Mouse (Mus musculus) common myeloid progenitor, adult 5-6 weeks (primary cell): ENCODE data around the gene Pi4k2a. TPM values are rescaled to one million over a fixed set of nuclear protein-coding genes. Genes with fewer than 3 reads are reported as not detected.
A peak's percentile ranks its signal among the peaks of the same experiment; 100 is the strongest.

Source experiments
- ATAC-seq: replicated peaks from 2 replicates; pipeline ENCODE4 v1.8.0; 2016; ENCODE audit warnings: low read depth, mild to moderate bottlenecking, moderate TSS enrichment, inconsistent platforms; ENCODE audit not compliant: poor library complexity, severe bottlenecking
- total RNA-seq: library from RNA; stranded (forward); fragments of 200-1000, 187-1606 nt; gene quantifications from 2 replicates; pipeline ENCODE4 v1.2.3, GENCODE M21; 2017

Gene Pi4k2a
- 7.8 and 12.5 TPM in 2 replicates for total RNA-seq

- peak; percentile 89 for ATAC-seq
Measured at GRCm38 (mm10) chr19:42089748-42090595, at the start of gene Pi4k2a. TSS of gene Pi4k2a (plus strand) at chr19:42090470.

GRCm38 (mm10) chr19:42043988-42044387 is 46.3 kb upstream of the Pi4k2a start:
- ATAC-seq: no peak

GRCm38 (mm10) chr19:42045269-42046102 is 44.8 kb upstream of the Pi4k2a start, which contains the start of gene Hoga1:
TSS of gene Hoga1 (plus strand) at chr19:42045610.
- peak; percentile 96 for ATAC-seq

- ATAC-seq: no peak
Measured at GRCm38 (mm10) chr19:42050251-42050650, 40.0 kb upstream of the Pi4k2a start.

GRCm38 (mm10) chr19:42051351-42051750 is 38.9 kb upstream of the Pi4k2a start:
- no peak for ATAC-seq

GRCm38 (mm10) chr19:42051948-42052347 is 38.3 kb upstream of the Pi4k2a start, which contains the start of gene 4933411K16Rik:
TSS of gene 4933411K16Rik (plus strand) at chr19:42052248.
- no peak for ATAC-seq

GRCm38 (mm10) chr19:42054255-42054654 is 36.0 kb upstream of the Pi4k2a start:
- 0 out of 2 replicates have a peak, but pooled peaks have one; percentile 36 for ATAC-seq

- no peak for ATAC-seq
Measured at GRCm38 (mm10) chr19:42055881-42056280, 34.4 kb upstream of the Pi4k2a start.

- no peak for ATAC-seq
Measured at GRCm38 (mm10) chr19:42056719-42057409, 33.4 kb upstream of the Pi4k2a start.

GRCm38 (mm10) chr19:42058426-42058825 is 31.8 kb upstream of the Pi4k2a start:
- ATAC-seq: no peak

GRCm38 (mm10) chr19:42061443-42061842 is 28.8 kb upstream of the Pi4k2a start:
- no peak for ATAC-seq

- ATAC-seq: no peak
Measured at GRCm38 (mm10) chr19:42068441-42069240, 21.6 kb upstream of the Pi4k2a start.

GRCm38 (mm10) chr19:42069241-42069525 is 21.1 kb upstream of the Pi4k2a start:
- ATAC-seq: 0 out of 2 replicates have a peak, but pooled peaks have one; percentile 29

- no peak for ATAC-seq
Measured at GRCm38 (mm10) chr19:42071221-42071620, 19.0 kb upstream of the Pi4k2a start.

GRCm38 (mm10) chr19:42071886-42072608 is 18.2 kb upstream of the Pi4k2a start:
- 0 out of 2 replicates have a peak, but pooled peaks have one; percentile 15 for ATAC-seq

GRCm38 (mm10) chr19:42072802-42073201 is 17.5 kb upstream of the Pi4k2a start:
- ATAC-seq: no peak

GRCm38 (mm10) chr19:42075051-42075450 is 15.2 kb upstream of the Pi4k2a start:
- no peak for ATAC-seq

GRCm38 (mm10) chr19:42075992-42076391 is 14.3 kb upstream of the Pi4k2a start:
- ATAC-seq: no peak

- ATAC-seq: no peak
Measured at GRCm38 (mm10) chr19:42078566-42078965, 11.7 kb upstream of the Pi4k2a start.
